Mouse (Mus musculus): ENCODE measurements around the gene Utp15.
A peak's percentile ranks its signal among the peaks of the same experiment; 100 is the strongest.

Utp15 gene

GRCm38 (mm10) chr13:98249594-98249993 lies 13.2 kb downstream of the Utp15 start:
- no peak for DNase-seq (ENCODE audit: low read depth)

GRCm38 (mm10) chr13:98245386-98245785 lies 17.5 kb downstream of the Utp15 start:
- DNase-seq (ENCODE audit: low read depth): no peak

GRCm38 (mm10) chr13:98244571-98245350 lies 18.1 kb downstream of the Utp15 start:
- DNase-seq (ENCODE audit: low read depth): no peak

GRCm38 (mm10) chr13:98241531-98242282 lies 21.1 kb downstream of the Utp15 start:
- no peak for DNase-seq (ENCODE audit: low read depth)

- peak; percentile 37 for DNase-seq (ENCODE audit: low read depth)
Measured at GRCm38 (mm10) chr13:98239978-98240641, 22.7 kb downstream of the Utp15 start.

- DNase-seq (ENCODE audit: low read depth): no peak
Measured at GRCm38 (mm10) chr13:98235451-98235850, 27.4 kb downstream of the Utp15 start.

GRCm38 (mm10) chr13:98230511-98230910 lies 32.3 kb downstream of the Utp15 start:
- no peak for DNase-seq (ENCODE audit: low read depth)

- no peak for DNase-seq (ENCODE audit: low read depth)
Measured at GRCm38 (mm10) chr13:98226225-98226624, 36.6 kb downstream of the Utp15 start.

- DNase-seq (ENCODE audit: low read depth): no peak
Measured at GRCm38 (mm10) chr13:98222848-98223247, 40.0 kb downstream of the Utp15 start.

- no peak for DNase-seq (ENCODE audit: low read depth)
Measured at GRCm38 (mm10) chr13:98210137-98210536, 52.7 kb downstream of the Utp15 start.

GRCm38 (mm10) chr13:98208842-98209241 lies 54.0 kb downstream of the Utp15 start:
- DNase-seq (ENCODE audit: low read depth): no peak

- no peak for DNase-seq (ENCODE audit: low read depth)
Measured at GRCm38 (mm10) chr13:98206546-98206870, 56.3 kb downstream of the Utp15 start.

GRCm38 (mm10) chr13:98205771-98206545 lies 56.9 kb downstream of the Utp15 start, which contains the start of gene Arhgef28:
Gene Arhgef28 (minus strand): TSS chr13:98206439.
- DNase-seq (ENCODE audit: low read depth): no peak

- no peak for DNase-seq (ENCODE audit: low read depth)
Measured at GRCm38 (mm10) chr13:98205111-98205510, 57.7 kb downstream of the Utp15 start.

GRCm38 (mm10) chr13:98204371-98204770 lies 58.5 kb downstream of the Utp15 start:
- no peak for DNase-seq (ENCODE audit: low read depth)

GRCm38 (mm10) chr13:98201436-98201835 lies 61.4 kb downstream of the Utp15 start:
- DNase-seq (ENCODE audit: low read depth): no peak

Data from fibroblast of lung, adult 2 months (primary cell).